Mouse (Mus musculus): ENCODE measurements around the gene Olfr509. TPM values are rescaled to one million over a fixed set of nuclear protein-coding genes. Genes with fewer than 3 reads are reported as not detected.
"Not testable (repeated sequence)": the region's sequence is repeated elsewhere in the genome, so short reads cannot be mapped to it uniquely, and the experiment has no call there.

Olfr509 gene
- total RNA-seq (2015; ENCODE audit: low replicate concordance) (not detected in 2 replicates), total RNA-seq (2017; ENCODE audit: low replicate concordance) (not detected in 2 replicates)

GRCm38 (mm10) chr7:108651806-108652205 is at the start of gene Olfr509:
TSS of gene Olfr509 (minus strand) at chr7:108651906.
- ATAC-seq (replicated peaks; ENCODE audit: low FRiP score, poor library complexity, severe bottlenecking) = no peak

GRCm38 (mm10) chr7:108678886-108679285 is 27.2 kb upstream of the Olfr509 start:
- no peak for ATAC-seq (replicated peaks; ENCODE audit: low FRiP score, poor library complexity, severe bottlenecking)

GRCm38 (mm10) chr7:108671058-108671457 is 19.4 kb upstream of the Olfr509 start:
- no peak for ATAC-seq (replicated peaks; ENCODE audit: low FRiP score, poor library complexity, severe bottlenecking)

DNA sequence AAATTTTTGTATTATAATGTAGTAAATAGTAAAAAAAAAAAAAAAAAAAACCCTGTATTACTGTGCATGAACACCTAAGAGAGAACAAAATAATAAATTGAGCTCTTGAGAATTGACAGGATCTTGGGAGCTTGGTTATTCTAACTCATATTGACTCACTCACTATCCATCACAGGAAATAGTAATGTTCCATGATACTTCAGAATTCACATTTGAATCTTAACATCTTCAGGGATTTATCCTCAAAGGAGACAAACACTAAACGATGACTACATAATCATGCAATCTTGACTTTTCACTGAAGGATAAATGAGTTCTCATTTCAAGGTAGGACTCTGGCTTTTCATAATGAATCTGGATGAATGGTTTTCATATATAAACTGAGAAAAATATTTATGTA is 14.4 kb upstream of the Olfr509 start, which contains the start of gene Olfr510:
Gene Olfr510 (plus strand): TSS at position 301 of the 400 bp plus-strand sequence.
- ATAC-seq (replicated peaks; ENCODE audit: low FRiP score, poor library complexity, severe bottlenecking) = no peak

GRCm38 (mm10) chr7:108662419-108662818 is 10.7 kb upstream of the Olfr509 start:
- ATAC-seq (replicated peaks; ENCODE audit: low FRiP score, poor library complexity, severe bottlenecking) = no peak

GRCm38 (mm10) chr7:108629694-108630093 is 22.0 kb downstream of the Olfr509 start, which contains the start of gene Olfr508:
TSS of gene Olfr508 (plus strand) at chr7:108629994.
- no peak for ATAC-seq (replicated peaks; ENCODE audit: low FRiP score, poor library complexity, severe bottlenecking)

- ATAC-seq (replicated peaks; ENCODE audit: low FRiP score, poor library complexity, severe bottlenecking) = no peak
Observed at GRCm38 (mm10) chr7:108621514-108621913, 30.2 kb downstream of the Olfr509 start, which contains the start of gene Olfr507. TSS of gene Olfr507 (plus strand) at chr7:108621814.

GRCm38 (mm10) chr7:108616781-108617180 is 34.9 kb downstream of the Olfr509 start:
- ATAC-seq (replicated peaks; ENCODE audit: low FRiP score, poor library complexity, severe bottlenecking) = not testable (repeated sequence)

DNA sequence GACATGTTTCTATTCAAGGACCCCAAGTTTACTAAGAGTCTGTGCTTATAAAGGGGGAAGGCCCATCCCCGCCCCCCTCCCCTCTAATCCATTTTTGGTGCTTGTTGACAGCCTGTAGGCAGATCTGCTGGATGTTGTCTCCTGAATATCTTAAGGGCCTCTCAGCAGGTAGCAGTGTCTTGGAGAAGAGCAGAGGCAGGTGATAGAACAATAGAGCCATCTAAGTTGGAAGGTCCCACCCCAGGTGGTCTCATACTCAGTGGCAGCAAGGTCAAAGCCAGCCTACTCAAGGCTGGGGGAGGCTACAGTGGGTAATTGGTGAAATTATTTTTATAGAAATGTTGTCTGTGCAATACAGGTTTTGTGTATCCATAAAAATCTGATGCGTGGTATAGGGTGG is 37.6 kb downstream of the Olfr509 start:
- ATAC-seq (replicated peaks; ENCODE audit: low FRiP score, poor library complexity, severe bottlenecking) = no peak

- no peak for ATAC-seq (replicated peaks; ENCODE audit: low FRiP score, poor library complexity, severe bottlenecking)
Observed at GRCm38 (mm10) chr7:108610487-108610886, 41.2 kb downstream of the Olfr509 start, which contains the start of gene Olfr506. TSS of gene Olfr506 (plus strand) at chr7:108610787.

GRCm38 (mm10) chr7:108601916-108602315 is 49.8 kb downstream of the Olfr509 start:
- ATAC-seq (replicated peaks; ENCODE audit: low FRiP score, poor library complexity, severe bottlenecking) = not testable (repeated sequence)

Other genes with a start within 250 kb of the Olfr509 start
- not detected in 2 replicates for gene Olfr497, start 231.5 kb downstream of the Olfr509 start, total RNA-seq (2015; ENCODE audit: low replicate concordance)
- not detected in 2 replicates for gene Olfr497, start 231.5 kb downstream of the Olfr509 start, total RNA-seq (2017; ENCODE audit: low replicate concordance)
- not detected in 2 replicates for gene Olfr498, start 186.6 kb downstream of the Olfr509 start, total RNA-seq (2015; ENCODE audit: low replicate concordance)
- gene Olfr498, start 186.6 kb downstream of the Olfr509 start, total RNA-seq (2017; ENCODE audit: low replicate concordance) = 0.13 TPM in 1 of 2 replicates, not detected in the other
- not detected in 2 replicates for gene Olfr502, start 126.8 kb downstream of the Olfr509 start, total RNA-seq (2015; ENCODE audit: low replicate concordance)
- gene Olfr502, start 126.8 kb downstream of the Olfr509 start, total RNA-seq (2017; ENCODE audit: low replicate concordance) = not detected in 2 replicates
- gene Olfr503, start 107.4 kb downstream of the Olfr509 start, total RNA-seq (2015; ENCODE audit: low replicate concordance) = not detected in 2 replicates
- not detected in 2 replicates for gene Olfr503, start 107.4 kb downstream of the Olfr509 start, total RNA-seq (2017; ENCODE audit: low replicate concordance)
- not detected in 2 replicates for gene Olfr504, start 86.1 kb downstream of the Olfr509 start, total RNA-seq (2015; ENCODE audit: low replicate concordance)
- gene Olfr504, start 86.1 kb downstream of the Olfr509 start, total RNA-seq (2017; ENCODE audit: low replicate concordance) = not detected in 2 replicates
- gene Olfr506, start 41.1 kb downstream of the Olfr509 start, total RNA-seq (2015; ENCODE audit: low replicate concordance) = not detected in 2 replicates
- gene Olfr506, start 41.1 kb downstream of the Olfr509 start, total RNA-seq (2017; ENCODE audit: low replicate concordance) = not detected in 2 replicates
- not detected in 2 replicates for gene Olfr507, start 30.1 kb downstream of the Olfr509 start, total RNA-seq (2015; ENCODE audit: low replicate concordance)
- gene Olfr507, start 30.1 kb downstream of the Olfr509 start, total RNA-seq (2017; ENCODE audit: low replicate concordance) = not detected in 2 replicates
- gene Olfr508, start 21.9 kb downstream of the Olfr509 start, total RNA-seq (2015; ENCODE audit: low replicate concordance) = not detected in 2 replicates
- not detected in 2 replicates for gene Olfr508, start 21.9 kb downstream of the Olfr509 start, total RNA-seq (2017; ENCODE audit: low replicate concordance)
- gene Olfr510, start 14.5 kb upstream of the Olfr509 start, total RNA-seq (2015; ENCODE audit: low replicate concordance) = not detected in 2 replicates
- not detected in 2 replicates for gene Olfr510, start 14.5 kb upstream of the Olfr509 start, total RNA-seq (2017; ENCODE audit: low replicate concordance)
- not detected in 2 replicates for gene Olfr512, start 61.4 kb upstream of the Olfr509 start, total RNA-seq (2015; ENCODE audit: low replicate concordance)
- gene Olfr512, start 61.4 kb upstream of the Olfr509 start, total RNA-seq (2017; ENCODE audit: low replicate concordance) = not detected in 2 replicates
- gene Olfr513, start 99.1 kb upstream of the Olfr509 start, total RNA-seq (2015; ENCODE audit: low replicate concordance) = not detected in 2 replicates
- gene Olfr513, start 99.1 kb upstream of the Olfr509 start, total RNA-seq (2017; ENCODE audit: low replicate concordance) = not detected in 2 replicates
- gene Olfr514, start 174.1 kb upstream of the Olfr509 start, total RNA-seq (2015; ENCODE audit: low replicate concordance) = not detected in 2 replicates
- gene Olfr514, start 174.1 kb upstream of the Olfr509 start, total RNA-seq (2017; ENCODE audit: low replicate concordance) = not detected in 2 replicates
- gene Olfr516, start 198.6 kb upstream of the Olfr509 start, total RNA-seq (2015; ENCODE audit: low replicate concordance) = not detected in 2 replicates
- gene Olfr516, start 198.6 kb upstream of the Olfr509 start, total RNA-seq (2017; ENCODE audit: low replicate concordance) = not detected in 2 replicates
- gene Olfr517, start 220.5 kb upstream of the Olfr509 start, total RNA-seq (2015; ENCODE audit: low replicate concordance) = not detected in 2 replicates
- not detected in 2 replicates for gene Olfr517, start 220.5 kb upstream of the Olfr509 start, total RNA-seq (2017; ENCODE audit: low replicate concordance)
- gene Olfr518, start 233.1 kb upstream of the Olfr509 start, total RNA-seq (2015; ENCODE audit: low replicate concordance) = not detected in 2 replicates
- not detected in 2 replicates for gene Olfr518, start 233.1 kb upstream of the Olfr509 start, total RNA-seq (2017; ENCODE audit: low replicate concordance)
- not detected in 2 replicates for gene Olfr519, start 242.5 kb upstream of the Olfr509 start, total RNA-seq (2015; ENCODE audit: low replicate concordance)
- gene Olfr519, start 242.5 kb upstream of the Olfr509 start, total RNA-seq (2017; ENCODE audit: low replicate concordance) = not detected in 2 replicates